Mouse (Mus musculus): ENCODE measurements around the gene Tgfbr3.

Gene Tgfbr3

GRCm38 (mm10) chr5:107103591-107103990, 185.8 kb downstream of the Tgfbr3 start:
- no peak for DNase-seq

GRCm38 (mm10) chr5:107102916-107103315, 186.5 kb downstream of the Tgfbr3 start:
- no peak for DNase-seq

GRCm38 (mm10) chr5:107101684-107102083, 187.7 kb downstream of the Tgfbr3 start:
- no peak for DNase-seq

- DNase-seq = no peak
Measured at GRCm38 (mm10) chr5:107101135-107101534, 188.3 kb downstream of the Tgfbr3 start.

GRCm38 (mm10) chr5:107099634-107100033, 189.8 kb downstream of the Tgfbr3 start:
- no peak for DNase-seq

- peak in 1 of 2 experiments; percentile 58 for DNase-seq
Measured at GRCm38 (mm10) chr5:107099076-107099475, 190.4 kb downstream of the Tgfbr3 start.

- no peak for DNase-seq
Measured at GRCm38 (mm10) chr5:107098007-107098406, 191.4 kb downstream of the Tgfbr3 start.

- no peak for DNase-seq
Measured at GRCm38 (mm10) chr5:107097314-107097713, 192.1 kb downstream of the Tgfbr3 start.

- DNase-seq = no peak
Measured at GRCm38 (mm10) chr5:107094233-107094632, 195.2 kb downstream of the Tgfbr3 start.

GRCm38 (mm10) chr5:107093253-107093652, 196.2 kb downstream of the Tgfbr3 start:
- no peak for DNase-seq

- peak in 1 of 2 experiments; percentile 14 for DNase-seq
Measured at GRCm38 (mm10) chr5:107092137-107092536, 197.3 kb downstream of the Tgfbr3 start.

GRCm38 (mm10) chr5:107089966-107090365, 199.5 kb downstream of the Tgfbr3 start:
- no peak for DNase-seq

GRCm38 (mm10) chr5:107087829-107088808, 201.3 kb downstream of the Tgfbr3 start:
- DNase-seq = peak; percentile 84 to 88

GRCm38 (mm10) chr5:107087291-107087690, 202.1 kb downstream of the Tgfbr3 start:
- peak; percentile 60 to 75 for DNase-seq

- no peak for DNase-seq
Measured at GRCm38 (mm10) chr5:107086166-107086565, 203.3 kb downstream of the Tgfbr3 start.

- DNase-seq = no peak
Measured at GRCm38 (mm10) chr5:107084431-107084830, 205.0 kb downstream of the Tgfbr3 start.

- DNase-seq = peak; percentile 29 to 55
Measured at GRCm38 (mm10) chr5:107082011-107082410, 207.4 kb downstream of the Tgfbr3 start.

GRCm38 (mm10) chr5:107080986-107081624, 208.3 kb downstream of the Tgfbr3 start:
- DNase-seq = no peak

- DNase-seq = no peak
Measured at GRCm38 (mm10) chr5:107079920-107080319, 209.5 kb downstream of the Tgfbr3 start.

- DNase-seq = peak; percentile 32 to 44
Measured at GRCm38 (mm10) chr5:107079146-107079638, 210.2 kb downstream of the Tgfbr3 start.

- DNase-seq = no peak
Measured at GRCm38 (mm10) chr5:107078361-107078760, 211.1 kb downstream of the Tgfbr3 start.

- no peak for DNase-seq
Measured at GRCm38 (mm10) chr5:107077900-107078299, 211.5 kb downstream of the Tgfbr3 start.

GRCm38 (mm10) chr5:107074980-107075583, 214.3 kb downstream of the Tgfbr3 start:
- DNase-seq = no peak

Data from kidney, postnatal 36 days (tissue).